Mouse (Mus musculus): ENCODE measurements around the gene Tnxb.
"Not testable (repeated sequence)": the region's sequence is repeated elsewhere in the genome, so short reads cannot be mapped to it uniquely, and the experiment has no call there.

Gene Tnxb

GRCm38 (mm10) chr17:34723066-34723465 is 52.7 kb downstream of the Tnxb start:
- no peak for DNase-seq (ENCODE audit: extremely low read depth, insufficient read length, low spot score)

GRCm38 (mm10) chr17:34727887-34728286 is 57.6 kb downstream of the Tnxb start:
- DNase-seq (ENCODE audit: extremely low read depth, insufficient read length, low spot score), result no peak

- DNase-seq (ENCODE audit: extremely low read depth, insufficient read length, low spot score), result not testable (repeated sequence)
Measured at GRCm38 (mm10) chr17:34729155-34729554, 58.8 kb downstream of the Tnxb start.

GRCm38 (mm10) chr17:34729779-34730553 is 59.6 kb downstream of the Tnxb start:
- not testable (repeated sequence) for DNase-seq (ENCODE audit: extremely low read depth, insufficient read length, low spot score)

- not testable (repeated sequence) for DNase-seq (ENCODE audit: extremely low read depth, insufficient read length, low spot score)
Measured at GRCm38 (mm10) chr17:34737466-34737865, 67.1 kb downstream of the Tnxb start.

GRCm38 (mm10) chr17:34739708-34740107 is 69.4 kb downstream of the Tnxb start:
- not testable (repeated sequence) for DNase-seq (ENCODE audit: extremely low read depth, insufficient read length, low spot score)

- no peak for DNase-seq (ENCODE audit: extremely low read depth, insufficient read length, low spot score)
Measured at GRCm38 (mm10) chr17:34740280-34740679, 69.9 kb downstream of the Tnxb start.

GRCm38 (mm10) chr17:34743719-34744118 is 73.4 kb downstream of the Tnxb start, which contains the start of gene C4b:
C4b (minus strand) TSS chr17:34743882.
- DNase-seq (ENCODE audit: extremely low read depth, insufficient read length, low spot score), result no peak

- DNase-seq (ENCODE audit: extremely low read depth, insufficient read length, low spot score), result no peak
Measured at GRCm38 (mm10) chr17:34744206-34744605, 73.9 kb downstream of the Tnxb start.

- DNase-seq (ENCODE audit: extremely low read depth, insufficient read length, low spot score), result not testable (repeated sequence)
Measured at GRCm38 (mm10) chr17:34744611-34745010, 74.3 kb downstream of the Tnxb start.

GRCm38 (mm10) chr17:34745166-34745565 is 74.8 kb downstream of the Tnxb start:
- DNase-seq (ENCODE audit: extremely low read depth, insufficient read length, low spot score), result not testable (repeated sequence)

GRCm38 (mm10) chr17:34746531-34746930 is 76.2 kb downstream of the Tnxb start:
- no peak for DNase-seq (ENCODE audit: extremely low read depth, insufficient read length, low spot score)

GRCm38 (mm10) chr17:34761471-34761870 is 91.1 kb downstream of the Tnxb start:
- no peak for DNase-seq (ENCODE audit: extremely low read depth, insufficient read length, low spot score)
